ENCODE assay signal across 8 mouse cellular contexts in genomic region chr5:112276907-112277348, GRCm38 (mm10). TPM values are rescaled to one million over a fixed set of nuclear protein-coding genes. Genes with fewer than 3 reads are reported as not detected.
DNase-seq lines count a peak whose midpoint lies in the region; ATAC-seq and TF ChIP-seq lines count a peak whose summit lies in the region.

No protein-coding gene starts in this region.

- 1% methylated on average over 21 of the region's 24 CpGs for WGBS in heart, embryonic 10.5 days
- WGBS in heart, embryonic 16.5 days: under 1% methylated on average over 24 of the region's 24 CpGs

- DNase-seq in heart, embryonic 10.5 days (ENCODE audit: low spot score): peak; percentile 81
- DNase-seq in heart, postnatal 25 days (ENCODE audit: low spot score): no peak
- DNase-seq in G1E (ENCODE audit: low spot score): peak; percentile 68
- DNase-seq in layer of hippocampus, postnatal 14 days (ENCODE audit: low spot score in 2 of 2): no peak
- no peak for DNase-seq in embryo, embryonic 9.5 days (ENCODE audit: extremely low spot score)
- no peak for DNase-seq in Muller cell, postnatal 12 days (ENCODE audit: inconsistent ontology term)

- H3K4me2 ChIP-seq in heart, embryonic 16.5 days (ENCODE audit: low read depth, low read length): peak overlapping the region; percentile 78

- ATAC-seq in G1E (ENCODE audit: extremely low read depth, insufficient number of reproducible peaks, low FRiP score, poor library complexity, severe bottlenecking): no peak
- ATAC-seq in heart, embryonic 16.5 days (replicated peaks; ENCODE audit: extremely low read depth, insufficient read depth, low FRiP score): peak; percentile 3
- ATAC-seq in megakaryocyte progenitor cell, adult 5-6 weeks (replicated peaks; ENCODE audit: poor library complexity): 0 out of 2 replicates have a peak, but pooled peaks have one; percentile 1

- no peaks in the 10 kb centered on the region for H3K9me3 ChIP-seq in heart, embryonic 10.5 days
- H3K9me3 ChIP-seq in G1E (replicated peaks): no peaks in the 10 kb centered on the region
- no peaks in the 10 kb centered on the region for H3K9me3 ChIP-seq in heart, embryonic 16.5 days (replicated peaks; ENCODE audit: control insufficient read depth, low read length)

- no peak for TF ChIP-seq CTCF in G1E (IDR thresholded peaks at IDR 0.05; ENCODE audit: low read depth, low read length)

- peak overlapping the region; percentile 85 for H3K4me3 ChIP-seq in heart, embryonic 10.5 days
- H3K4me3 ChIP-seq in G1E (ENCODE audit: low read depth, low read length): peak overlapping the region; percentile 98
- peak overlapping the region; percentile 85 for H3K4me3 ChIP-seq in heart, embryonic 16.5 days (ENCODE audit: low read length)

- H3K27me3 ChIP-seq in heart, embryonic 10.5 days (ENCODE audit: insufficient read depth, poor library complexity, severe bottlenecking): no peaks in the 10 kb centered on the region
- H3K27me3 ChIP-seq in G1E (ENCODE audit: insufficient read depth, low read length): no peaks in the 10 kb centered on the region
- 0 out of 2 replicates have a peak, but pooled peaks cover 3% of the 10 kb centered on the region for H3K27me3 ChIP-seq in heart, embryonic 16.5 days (ENCODE audit: control insufficient read depth, insufficient read depth, low read length)

- peaks cover 52% of the 10 kb centered on the region for H3K4me1 ChIP-seq in heart, embryonic 10.5 days
- peaks cover 86% of the 10 kb centered on the region for H3K4me1 ChIP-seq in G1E (ENCODE audit: insufficient read depth, low read depth, low read length)
- H3K4me1 ChIP-seq in heart, embryonic 16.5 days (ENCODE audit: control insufficient read depth, insufficient read depth, low read length): peaks cover 33% of the 10 kb centered on the region

- intact Hi-C loops in heart, postnatal 25 days (cut with DNase I): loop anchor here (2.0 kb wide), 1 partner anchor 48 kb away; no protein-coding TSS in a partner anchor

- H3K36me3 ChIP-seq in heart, embryonic 10.5 days: no peaks in the 10 kb centered on the region
- H3K36me3 ChIP-seq in G1E (replicated peaks): peaks cover 42% of the 10 kb centered on the region
- no peaks in the 10 kb centered on the region for H3K36me3 ChIP-seq in heart, embryonic 16.5 days (ENCODE audit: control insufficient read depth, insufficient read depth)

- peak overlapping the region; percentile 91 for H3K27ac ChIP-seq in heart, embryonic 10.5 days
- peak overlapping the region; percentile 65 for H3K27ac ChIP-seq in heart, embryonic 16.5 days (ENCODE audit: low read length)

- H3K9ac ChIP-seq in heart, embryonic 16.5 days (ENCODE audit: low read length): peak overlapping the region; percentile 89

RNA-seq across cellular contexts. Expression of gene Tpst2, which starts 0.4 kb away (rescaled TPM):
- 34.1 and 41.2 TPM in 2 replicates for polyA plus RNA-seq in heart, embryonic 10.5 days (2016; fragmentation: Nextera tagmentation; extraction: Ambion mirVana)
- total RNA-seq in heart, postnatal 25 days (2021): 10 to 100 TPM; 38.7 to 42.3 TPM
- total RNA-seq in G1E (2014; fragmentation: Nextera tagmentation) (43.7 and 55.7 TPM in 2 replicates), G1E (2017) (32.9 and 37.3 TPM in 2 replicates)
- 103 and 156 TPM in 2 replicates for polyA plus RNA-seq in G1E (2012)
- polyA plus RNA-seq in heart, embryonic 16.5 days (2015; fragmentation: Nextera tagmentation; extraction: Ambion mirVana): 51.0 and 53.0 TPM in 2 replicates
- total RNA-seq in megakaryocyte progenitor cell, adult 5-6 weeks (2015): 22.6 and 29.6 TPM in 2 replicates
- total RNA-seq in megakaryocyte progenitor cell, adult 5-6 weeks (2017): 31.4 and 45.3 TPM in 2 replicates
- total RNA-seq in layer of hippocampus, postnatal 14 days (2021): 10 to 100 TPM; 41.1 to 43.0 TPM

RNA-seq across cellular contexts. Expression of gene Crybb1, which starts 21.3 kb away (rescaled TPM):
- polyA plus RNA-seq in heart, embryonic 10.5 days (2016; fragmentation: Nextera tagmentation; extraction: Ambion mirVana): not detected in 2 replicates
- total RNA-seq in heart, postnatal 25 days (2021): 1 to 10 TPM; 2.5 to 2.9 TPM
- total RNA-seq in G1E (2014; fragmentation: Nextera tagmentation) (not detected in 2 replicates), G1E (2017) (not detected in 2 replicates)
- polyA plus RNA-seq in G1E (2012): 0.14 TPM in 1 of 2 replicates, not detected in the other
- polyA plus RNA-seq in heart, embryonic 16.5 days (2015; fragmentation: Nextera tagmentation; extraction: Ambion mirVana): 1.5 TPM in 2 replicates
- not detected in 2 replicates for total RNA-seq in megakaryocyte progenitor cell, adult 5-6 weeks (2015)
- total RNA-seq in megakaryocyte progenitor cell, adult 5-6 weeks (2017): not detected in 2 replicates
- total RNA-seq in layer of hippocampus, postnatal 14 days (2021): 10 to 100 TPM; 16.1 to 17.5 TPM

RNA-seq across cellular contexts. Expression of gene Cryba4, which starts 24.6 kb away (rescaled TPM):
- 0.20 TPM in 1 of 2 replicates, not detected in the other for polyA plus RNA-seq in heart, embryonic 10.5 days (2016; fragmentation: Nextera tagmentation; extraction: Ambion mirVana)
- 10 to 100 TPM in 1 of 2 experiments, 1 to 10 TPM in 1; 8.9 to 10.3 TPM for total RNA-seq in heart, postnatal 25 days (2021)
- total RNA-seq in G1E (2014; fragmentation: Nextera tagmentation): not detected in 2 replicates
- total RNA-seq in G1E (2017): 0.98 TPM in 1 of 2 replicates, not detected in the other
- polyA plus RNA-seq in G1E (2012): 0.43 and 0.63 TPM in 2 replicates
- 1.6 and 2.0 TPM in 2 replicates for polyA plus RNA-seq in heart, embryonic 16.5 days (2015; fragmentation: Nextera tagmentation; extraction: Ambion mirVana)
- not detected in 2 replicates for total RNA-seq in megakaryocyte progenitor cell, adult 5-6 weeks (2015)
- total RNA-seq in megakaryocyte progenitor cell, adult 5-6 weeks (2017): not detected in 2 replicates
- 1 to 10 TPM; 1.1 to 1.8 TPM for total RNA-seq in layer of hippocampus, postnatal 14 days (2021)

RNA-seq across cellular contexts. Expression of gene Tfip11, which starts 49.2 kb away (rescaled TPM):
- polyA plus RNA-seq in heart, embryonic 10.5 days (2016; fragmentation: Nextera tagmentation; extraction: Ambion mirVana): 26.4 and 26.9 TPM in 2 replicates
- total RNA-seq in heart, postnatal 25 days (2021): 10 to 100 TPM; 16.3 to 17.9 TPM
- total RNA-seq in G1E (2014; fragmentation: Nextera tagmentation) (19.4 and 21.7 TPM in 2 replicates), G1E (2017) (14.9 and 19.4 TPM in 2 replicates)
- polyA plus RNA-seq in G1E (2012): 54.1 and 58.2 TPM in 2 replicates
- 19.1 and 20.1 TPM in 2 replicates for polyA plus RNA-seq in heart, embryonic 16.5 days (2015; fragmentation: Nextera tagmentation; extraction: Ambion mirVana)
- total RNA-seq in megakaryocyte progenitor cell, adult 5-6 weeks (2015): 12.9 and 16.2 TPM in 2 replicates
- total RNA-seq in megakaryocyte progenitor cell, adult 5-6 weeks (2017): 12.9 and 20.1 TPM in 2 replicates
- 10 to 100 TPM; 34.9 to 36.8 TPM for total RNA-seq in layer of hippocampus, postnatal 14 days (2021)

Comparison
In these comparisons a context has a peak if more than half of its experiments do, and no peak if none do; other contexts are left out.
1. DNase-seq: peak in heart, embryonic 10.5 days (single experiment) and G1E (single experiment); none in heart, postnatal 25 days (single experiment), layer of hippocampus, postnatal 14 days (0 of 2), embryo, embryonic 9.5 days (single experiment) and Muller cell, postnatal 12 days (single experiment).
2. RNA of gene Crybb1, which starts 21.3 kb away (total RNA-seq): 16.1 to 17.5 TPM in layer of hippocampus, postnatal 14 days; 2.5 to 2.9 TPM in heart, postnatal 25 days, not detected in G1E and not detected in megakaryocyte progenitor cell, adult 5-6 weeks; every median in the first group is over 4 times any median in the second.
3. Peak in every context shown above with its lines, with median percentiles within 50 percentile points of each other: H3K4me3 ChIP-seq.